Comparison of ENCODE assay signal across 18 mouse cellular contexts in genomic region chr9:61297385-61297784, GRCm38 (mm10).
"Had no signal": no experiment of that assay in that cellular context is flagged by ENCODE, and none has a peak within 500 bp of the region (broad histone marks: within the 10 kb centered on the region; RNA-seq: fewer than 3 reads in every experiment).

No protein-coding gene starts in this region.

- H3K36me3 ChIP-seq: liver, embryonic 13.5 days; lung, embryonic 15.5 days; midbrain, embryonic 12.5 days had no signal

- H3K4me2 ChIP-seq: liver, embryonic 13.5 days; lung, embryonic 15.5 days; midbrain, embryonic 12.5 days had no signal

- H3K4me3 ChIP-seq: layer of hippocampus, adult 2 months; liver, embryonic 13.5 days; lung, embryonic 15.5 days; megakaryocyte, embryonic 14.5 days; midbrain, embryonic 12.5 days had no signal

- ATAC-seq: intestine, postnatal 0 days; liver, postnatal 0 days had no signal

- H3K4me1 ChIP-seq: megakaryocyte, embryonic 14.5 days had no signal

- DNase-seq: kidney, adult 8-10 months; kidney, postnatal 4 days; left cerebral cortex, postnatal 4 days; liver; liver, embryonic 13.5 days; liver, postnatal 0 days; lung, postnatal 14 days; right cerebral cortex, postnatal 4 days; spleen, adult 18-20 months; thymus, adult 18-20 months; thymus, postnatal 25 days had no signal

- H3K9me3 ChIP-seq: liver, embryonic 13.5 days; lung, embryonic 15.5 days; midbrain, embryonic 12.5 days had no signal

- H3K27ac ChIP-seq: kidney, postnatal 0 days; layer of hippocampus, adult 2 months; liver, embryonic 13.5 days; lung, embryonic 15.5 days; macrophage; midbrain, embryonic 12.5 days had no signal

- H3K9ac ChIP-seq: liver, embryonic 13.5 days; liver, postnatal 0 days; lung, embryonic 15.5 days; midbrain, embryonic 12.5 days had no signal
